Mouse (Mus musculus): ENCODE measurements at regions not wholly inside any gene's neighbourhood (a gene's known extent, or its start where the extent isn't known, plus 50 kb on each side); places are given as distances from the start of the nearest gene placed in this dataset.

GRCm38 (mm10) chr13:43875895-43876294, 91.3 kb downstream of the Cd83 start:
- TF ChIP-seq TAL1 (IDR thresholded peaks at IDR 0.05; ENCODE audit: low read length) = no peak
- no peak for TF ChIP-seq GATA1 (IDR thresholded peaks at IDR 0.05; ENCODE audit: low read length)

Measured in erythroblast, embryonic 14.5 days (primary cell).